Mouse (Mus musculus) forebrain, embryonic 16.5 days (tissue): ENCODE results near the gene Cwf19l1. TPM values are rescaled to one million over a fixed set of nuclear protein-coding genes. Genes with fewer than 3 reads are reported as not detected.
A peak's percentile ranks its signal among the peaks of the same experiment; 100 is the strongest.

Experiments
- ATAC-seq: fragments of 200-750 bp; cut with Nextera tagmentation; 2 replicates; pipeline ENCODE4 v1.8.0; 2017; ENCODE audit warnings: mild to moderate bottlenecking, moderate library complexity
- H3K27ac ChIP-seq: fragments of 300-500 bp; sonication (generic); 2 replicates; pipeline ENCODE4 v1.5.1; 2014; ENCODE audit warnings: low read length, control low read depth
- H3K27me3 ChIP-seq: fragments of 300-500 bp; sonication (generic); replicated peaks from 2 replicates; pipeline ENCODE4 v1.6.1; 2014; ENCODE audit warnings: low read length; ENCODE audit not compliant: control insufficient read depth, insufficient read depth
- H3K36me3 ChIP-seq: fragments of 300-500 bp; sonication (generic); 2 replicates; pipeline ENCODE4 v1.6.1; 2014; ENCODE audit not compliant: control insufficient read depth, insufficient read depth
- H3K4me1 ChIP-seq: fragments of 300-500 bp; sonication (generic); replicated peaks from 2 replicates; pipeline ENCODE4 v1.6.1; 2014; ENCODE audit warnings: low read length; ENCODE audit not compliant: control insufficient read depth, insufficient read depth
- H3K4me2 ChIP-seq: fragments of 300-500 bp; sonication (generic); 2 replicates; pipeline ENCODE4 v1.6.1; 2014; ENCODE audit warnings: mild to moderate bottlenecking, low read length, control low read depth
- H3K4me3 ChIP-seq: fragments of 300-500 bp; sonication (generic); replicated peaks from 2 replicates; pipeline ENCODE4 v1.5.1; 2014; ENCODE audit warnings: mild to moderate bottlenecking, low read length, control low read depth
- H3K9ac ChIP-seq: fragments of 300-500 bp; sonication (generic); replicated peaks from 2 replicates; pipeline ENCODE4 v1.6.1; 2014; ENCODE audit warnings: low read depth, low read length, control low read depth
- H3K9me3 ChIP-seq: fragments of 300-500 bp; sonication (generic); 2 replicates; pipeline ENCODE4 v1.6.1; 2016; ENCODE audit warnings: low read length; ENCODE audit not compliant: control insufficient read depth
- WGBS: fragments of 180-500 bp; shearing (Covaris S2); extraction: QIAGEN DNeasy Blood & Tissue Kit; methylation state at CpG from one replicate; pipeline ENCODE4 v1.1.7; 2014; 5-methylcytosine and 5-hydroxymethylcytosine counted together
- polyA plus RNA-seq: library from polyadenylated mRNA; unstranded; fragments of >200 nt; fragmentation: Nextera tagmentation; extraction: Ambion mirVana; gene quantifications from 2 replicates; pipeline ENCODE4 v1.2.1, GENCODE M21; 2015

The Cwf19l1 gene
- polyA plus RNA-seq, result 39.7 and 44.0 TPM in 2 replicates

DNA sequence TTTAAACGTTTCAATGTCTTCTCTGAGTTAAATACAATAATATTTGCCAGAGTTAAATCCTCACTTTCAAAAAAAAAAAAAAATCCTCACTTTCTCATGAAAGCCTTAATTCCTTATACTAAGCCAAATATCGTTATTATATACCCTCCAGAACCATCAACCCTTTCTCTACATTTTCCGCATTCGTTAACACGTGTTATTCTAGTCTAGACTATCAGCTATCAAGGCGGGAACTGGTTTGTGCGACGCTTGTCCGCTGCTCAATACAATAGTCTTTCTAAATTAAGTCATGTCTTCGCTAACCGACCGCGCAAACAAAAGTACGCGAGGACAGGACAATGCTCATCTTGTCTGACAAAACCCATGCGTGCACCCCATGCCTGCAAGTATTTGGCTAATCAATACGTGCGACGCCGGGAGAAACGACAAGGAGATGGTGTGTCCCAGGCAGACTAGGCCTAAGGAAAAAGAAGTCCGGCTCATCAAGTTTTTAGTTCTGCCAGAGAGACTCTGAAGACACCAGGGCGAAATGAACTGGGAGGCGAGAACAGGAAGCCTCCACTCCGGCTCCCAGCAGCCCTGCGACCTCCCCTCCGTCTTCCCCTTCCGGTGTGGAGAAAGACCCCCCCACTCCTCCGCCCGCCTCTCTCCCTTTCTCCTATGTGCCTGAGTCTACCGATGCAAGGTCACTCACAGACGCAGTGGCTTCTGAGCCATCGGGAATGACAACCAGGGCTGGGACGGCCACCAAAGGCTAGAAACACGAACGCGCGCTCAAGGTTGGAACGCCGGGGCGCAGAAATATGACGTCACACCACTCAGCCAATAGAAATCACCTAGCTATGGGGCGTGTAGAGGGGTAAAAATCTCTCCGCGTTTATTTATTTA lies at the start of gene Cwf19l1:
Gene Cwf19l1, minus strand, starts transcription at position 805 of the 888 bp plus-strand sequence.
- Histone ChIP-seq H3K9me3 (no peaks in the 10 kb centered on the region), H3K9ac (peak within 1 kb of the TSS; percentile 66), H3K36me3 (peaks cover 13% of the 10 kb centered on the region), H3K27ac (peak within 1 kb of the TSS; percentile 88), H3K4me1 (peaks cover 10% of the 10 kb centered on the region), H3K4me2 (peak within 1 kb of the TSS; percentile 70), H3K27me3 (no peaks in the 10 kb centered on the region), H3K4me3 (peak within 1 kb of the TSS; percentile 67)
- WGBS, result under 1% methylated on average over 45 of the region's 45 CpGs
- peak; percentile 93 for ATAC-seq

DNA sequence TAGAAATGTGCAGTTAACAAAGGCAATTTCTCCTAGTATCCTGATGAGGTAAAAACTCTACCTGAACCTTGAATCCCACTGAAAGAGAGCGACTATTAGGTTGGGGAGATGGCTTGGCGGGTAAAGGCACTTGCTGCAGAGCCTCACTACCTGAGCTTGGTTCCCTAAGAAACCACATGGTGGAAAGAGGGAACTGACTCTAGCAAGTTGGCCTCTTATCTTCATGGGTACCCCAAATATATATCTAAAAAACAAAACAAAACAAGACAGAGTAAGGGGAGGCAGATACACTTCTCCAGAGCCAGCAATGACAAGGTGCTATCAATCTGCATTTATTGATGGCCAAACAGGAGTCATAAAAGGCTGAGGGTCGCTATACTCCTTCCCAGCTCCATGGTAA lies 48.3 kb upstream of the Cwf19l1 start:
- Histone ChIP-seq H3K36me3 (no peaks in the 10 kb centered on the region), H3K4me3 (no peak overlapping the region), H3K4me1 (no peaks in the 10 kb centered on the region), H3K27ac (no peak overlapping the region), H3K9me3 (no peaks in the 10 kb centered on the region), H3K9ac (no peak overlapping the region), H3K4me2 (no peak overlapping the region), H3K27me3 (no peaks in the 10 kb centered on the region)
- 71% methylated on average over 3 of the region's 3 CpGs for WGBS
- no peak for ATAC-seq

DNA sequence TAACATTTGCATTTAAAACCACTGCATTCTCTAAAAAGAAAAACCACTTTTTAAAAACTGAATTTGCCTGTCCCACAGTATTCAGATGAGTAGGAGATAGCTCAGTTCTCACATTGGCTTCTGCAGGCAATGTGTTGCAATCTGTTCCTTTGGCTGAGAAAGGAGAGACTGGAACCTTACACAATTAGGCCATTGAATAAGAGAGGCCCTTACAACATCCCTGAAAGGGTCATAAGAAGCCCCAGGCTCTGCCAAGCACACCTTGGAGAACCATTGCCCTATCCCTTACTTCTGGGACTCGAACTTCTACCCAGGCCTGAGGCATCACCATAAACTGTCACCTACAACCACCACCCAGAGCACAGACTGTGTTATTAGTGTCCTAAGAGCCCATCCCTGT lies 44.8 kb upstream of the Cwf19l1 start:
- H3K27ac ChIP-seq, result no peak overlapping the region
- no peaks in the 10 kb centered on the region for H3K4me1 ChIP-seq
- H3K4me2 ChIP-seq, result no peak overlapping the region
- H3K27me3 ChIP-seq, result no peaks in the 10 kb centered on the region
- H3K9ac ChIP-seq, result no peak overlapping the region
- WGBS, result 83% methylated on average over 1 of the region's 1 CpGs
- H3K9me3 ChIP-seq, result peaks cover 5% of the 10 kb centered on the region
- no peaks in the 10 kb centered on the region for H3K36me3 ChIP-seq
- no peak overlapping the region for H3K4me3 ChIP-seq
- no peak for ATAC-seq

DNA sequence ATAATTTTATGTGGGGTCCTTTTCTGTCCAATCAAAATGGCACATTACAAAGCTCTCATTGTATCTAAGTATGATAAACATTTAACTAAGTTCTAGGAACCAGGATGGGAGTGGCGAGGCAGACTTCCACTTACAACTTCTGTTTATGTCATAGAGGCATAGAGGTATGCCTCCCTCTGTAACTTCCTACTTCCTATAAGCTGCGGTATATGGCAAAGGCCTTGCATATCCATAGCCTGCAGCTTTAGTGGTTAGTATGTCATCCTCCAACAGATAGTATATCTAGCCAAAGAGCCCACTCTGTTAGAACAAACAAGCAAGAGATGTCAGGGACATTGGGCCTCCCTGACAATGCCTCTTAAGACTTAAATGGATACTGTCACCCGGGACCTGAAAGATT lies 41.1 kb upstream of the Cwf19l1 start:
- no peak for ATAC-seq
- no peak overlapping the region for H3K9ac ChIP-seq
- H3K36me3 ChIP-seq, result no peaks in the 10 kb centered on the region
- H3K4me1 ChIP-seq, result no peaks in the 10 kb centered on the region
- H3K4me2 ChIP-seq, result no peak overlapping the region
- H3K9me3 ChIP-seq, result peaks cover 5% of the 10 kb centered on the region
- 91% methylated on average over 3 of the region's 3 CpGs for WGBS
- no peak overlapping the region for H3K4me3 ChIP-seq
- H3K27ac ChIP-seq, result no peak overlapping the region
- no peaks in the 10 kb centered on the region for H3K27me3 ChIP-seq

DNA sequence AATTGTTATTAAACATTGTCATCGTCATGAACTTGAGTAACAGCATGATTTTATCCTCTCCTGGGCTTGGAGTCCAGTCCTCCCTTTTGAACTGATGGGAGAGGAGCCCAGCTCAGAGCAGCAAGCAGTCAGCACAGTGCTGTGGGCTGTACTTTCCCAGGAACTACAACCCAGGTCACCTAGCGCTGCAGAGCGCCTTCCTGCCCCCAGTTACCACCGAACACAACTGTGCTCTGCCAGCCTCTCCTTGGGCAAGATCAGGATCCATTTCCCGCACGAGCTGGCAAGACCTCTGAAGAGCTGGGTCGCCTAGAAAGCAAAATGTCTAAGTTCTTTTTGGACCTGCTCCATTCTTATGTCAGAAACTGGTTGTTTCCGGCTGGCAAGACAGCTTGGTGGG lies 39.2 kb upstream of the Cwf19l1 start:
- Histone ChIP-seq H3K9me3 (peaks cover 5% of the 10 kb centered on the region), H3K36me3 (no peaks in the 10 kb centered on the region), H3K4me3 (no peak overlapping the region), H3K9ac (no peak overlapping the region), H3K27me3 (no peaks in the 10 kb centered on the region), H3K27ac (no peak overlapping the region), H3K4me2 (no peak overlapping the region), H3K4me1 (no peaks in the 10 kb centered on the region)
- WGBS, result 69% methylated on average over 8 of the region's 8 CpGs
- no peak for ATAC-seq

DNA sequence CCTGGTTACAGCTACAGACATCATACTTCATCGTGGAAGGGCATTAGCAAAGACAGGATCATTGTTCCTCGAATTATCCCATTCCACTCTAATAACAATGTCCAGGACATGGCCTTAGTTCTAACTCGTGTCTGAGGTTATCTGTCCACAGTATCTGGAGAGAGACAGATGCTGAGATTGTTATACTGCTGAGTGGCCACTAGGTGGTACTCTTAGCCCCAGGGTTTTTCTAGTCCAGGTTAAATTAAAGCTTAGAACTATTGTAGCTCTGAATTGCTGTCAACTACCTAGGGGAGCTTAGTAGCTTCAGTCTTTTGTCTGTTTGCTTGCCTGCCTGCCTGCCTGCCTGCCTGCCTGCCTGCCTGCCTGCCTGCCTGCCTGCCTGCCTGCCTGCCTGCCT lies 25.8 kb upstream of the Cwf19l1 start:
- H3K36me3 ChIP-seq, result no peaks in the 10 kb centered on the region
- H3K9me3 ChIP-seq, result no peaks in the 10 kb centered on the region
- no peaks in the 10 kb centered on the region for H3K4me1 ChIP-seq
- H3K27ac ChIP-seq, result no peak overlapping the region
- no peak for ATAC-seq
- H3K9ac ChIP-seq, result no peak overlapping the region
- H3K4me3 ChIP-seq, result no peak overlapping the region
- 17% methylated on average over 3 of the region's 3 CpGs for WGBS
- no peak overlapping the region for H3K4me2 ChIP-seq
- H3K27me3 ChIP-seq, result no peaks in the 10 kb centered on the region

DNA sequence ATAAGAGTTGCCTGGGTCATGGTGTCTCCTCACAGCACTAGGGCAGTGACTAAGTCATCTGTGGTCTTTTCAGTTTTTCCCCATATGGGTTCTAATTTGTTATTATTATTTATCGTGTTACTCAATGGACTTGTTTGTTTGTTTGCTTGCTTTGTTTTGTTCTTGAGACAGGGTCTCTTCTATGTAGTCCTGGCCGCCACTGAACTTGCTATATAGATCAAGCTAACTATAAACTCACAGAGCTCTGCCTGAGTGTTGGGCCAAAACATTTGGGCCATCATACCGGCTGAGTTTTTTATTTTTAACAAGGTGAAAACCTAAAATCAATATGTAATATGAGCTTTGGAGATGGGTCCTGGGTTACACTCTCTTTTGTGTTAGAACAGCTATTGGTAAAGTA lies 23.7 kb upstream of the Cwf19l1 start:
- H3K27ac ChIP-seq, result no peak overlapping the region
- H3K4me2 ChIP-seq, result no peak overlapping the region
- no peak overlapping the region for H3K9ac ChIP-seq
- no peaks in the 10 kb centered on the region for H3K4me1 ChIP-seq
- H3K27me3 ChIP-seq, result 0 out of 2 replicates have a peak, but pooled peaks cover 4% of the 10 kb centered on the region
- no peaks in the 10 kb centered on the region for H3K9me3 ChIP-seq
- ATAC-seq, result no peak
- WGBS, result 74% methylated on average over 3 of the region's 3 CpGs
- no peaks in the 10 kb centered on the region for H3K36me3 ChIP-seq
- H3K4me3 ChIP-seq, result no peak overlapping the region

DNA sequence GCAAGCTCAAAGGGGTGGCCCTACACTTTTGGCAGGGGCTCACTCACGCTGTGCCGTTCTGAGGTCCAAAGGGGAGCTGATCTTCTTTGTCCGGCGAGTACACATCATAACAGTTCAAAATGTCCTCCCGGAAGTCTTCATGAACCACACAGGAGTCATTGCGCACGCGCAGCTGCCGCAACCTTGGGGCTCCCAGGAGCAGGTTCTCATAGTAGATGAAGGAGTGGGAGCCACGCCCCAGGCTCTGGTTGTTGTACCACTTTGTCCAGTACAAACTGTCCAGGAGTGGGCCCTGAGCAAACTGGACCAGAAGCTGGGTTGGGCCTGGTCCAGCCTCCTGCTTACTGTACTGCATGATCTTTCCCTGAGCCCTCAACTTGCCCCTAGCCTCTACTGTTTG lies 21.3 kb upstream of the Cwf19l1 start:
- ATAC-seq, result no peak
- Histone ChIP-seq H3K4me2 (no peak overlapping the region), H3K36me3 (no peaks in the 10 kb centered on the region), H3K27ac (no peak overlapping the region), H3K4me3 (no peak overlapping the region), H3K9me3 (no peaks in the 10 kb centered on the region), H3K27me3 (peaks cover 4% of the 10 kb centered on the region; the same call in 1 of the 2 replicates), H3K9ac (no peak overlapping the region), H3K4me1 (no peaks in the 10 kb centered on the region)
- 92% methylated on average over 10 of the region's 10 CpGs for WGBS

DNA sequence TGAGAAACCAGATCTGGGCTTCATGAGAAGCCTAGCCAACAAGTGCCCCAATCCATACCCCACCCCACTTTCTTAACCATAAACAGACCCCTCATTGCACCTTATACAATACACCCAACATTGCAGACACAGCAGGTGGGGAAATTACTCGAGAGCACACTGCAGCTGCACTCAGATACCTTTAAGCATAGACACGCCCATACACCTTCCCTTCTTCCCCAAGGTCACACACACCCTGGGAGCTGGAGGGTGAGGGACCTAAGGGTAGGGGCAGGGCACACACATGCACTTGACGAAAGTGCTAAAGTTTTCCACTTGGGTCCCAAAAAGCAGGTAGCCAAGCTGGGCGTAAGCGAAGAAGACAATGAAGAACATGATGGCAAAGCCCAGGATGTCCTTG lies 18.1 kb upstream of the Cwf19l1 start:
- WGBS, result 84% methylated on average over 5 of the region's 5 CpGs
- Histone ChIP-seq H3K9me3 (no peaks in the 10 kb centered on the region), H3K36me3 (no peaks in the 10 kb centered on the region), H3K27me3 (peaks cover 7% of the 10 kb centered on the region; the same call in 1 of the 2 replicates), H3K27ac (no peak overlapping the region), H3K4me1 (no peaks in the 10 kb centered on the region), H3K4me3 (no peak overlapping the region), H3K4me2 (no peak overlapping the region), H3K9ac (no peak overlapping the region)
- no peak for ATAC-seq
